Mouse (Mus musculus) midbrain, embryonic 11.5 days (tissue): Measurements from ENCODE around the gene Fam131a. TPM values are rescaled to one million over a fixed set of nuclear protein-coding genes. Genes with fewer than 3 reads are reported as not detected.
"Not testable (repeated sequence)": the region's sequence is repeated elsewhere in the genome, so short reads cannot be mapped to it uniquely, and the experiment has no call there.

Source experiments
- ATAC-seq: fragments of 200-750 bp; cut with Nextera tagmentation; 2 replicates; pipeline ENCODE4 v1.8.0; 2017; ENCODE audit warnings: moderate TSS enrichment, moderate library complexity; ENCODE audit not compliant: low FRiP score
- DNase-seq: peaks from one replicate; pipeline ENCODE4 v3.0.0; 2015; ENCODE audit warnings: low spot score; ENCODE audit errors: missing footprints
- H3K27ac ChIP-seq: fragments of 300-500 bp; sonication (generic); 2 replicates; pipeline ENCODE4 v1.5.1; 2014; ENCODE audit warnings: low read depth, low read length
- H3K27me3 ChIP-seq: fragments of 300-500 bp; sonication (generic); 2 replicates; pipeline ENCODE4 v1.6.1; 2014; ENCODE audit warnings: mild to moderate bottlenecking, low read length, moderate library complexity, mixed read lengths; ENCODE audit not compliant: control insufficient read depth, insufficient read depth
- H3K36me3 ChIP-seq: fragments of 300-500 bp; sonication (generic); 2 replicates; pipeline ENCODE4 v1.6.1; 2014; ENCODE audit warnings: mild to moderate bottlenecking, low read length, moderate library complexity, mixed read lengths; ENCODE audit not compliant: control insufficient read depth, insufficient read depth
- H3K4me1 ChIP-seq: fragments of 300-500 bp; sonication (generic); 2 replicates; pipeline ENCODE4 v1.6.1; 2014; ENCODE audit warnings: low read length; ENCODE audit not compliant: control insufficient read depth, insufficient read depth
- H3K4me2 ChIP-seq: fragments of 300-500 bp; sonication (generic); 2 replicates; pipeline ENCODE4 v1.6.1; 2014; ENCODE audit warnings: mild to moderate bottlenecking, moderate library complexity
- H3K4me3 ChIP-seq: fragments of 300-500 bp; sonication (generic); 2 replicates; pipeline ENCODE4 v1.5.1; 2014; ENCODE audit warnings: low read depth, low read length
- H3K9ac ChIP-seq: fragments of 300-500 bp; sonication (generic); 2 replicates; pipeline ENCODE4 v1.6.1; 2014; ENCODE audit warnings: low read length
- H3K9me3 ChIP-seq: fragments of 300-500 bp; sonication (generic); 2 replicates; pipeline ENCODE4 v1.6.1; 2016; ENCODE audit warnings: low read length; ENCODE audit not compliant: control insufficient read depth
- WGBS: fragments of 180-500 bp; shearing (Covaris S2); extraction: QIAGEN DNeasy Blood & Tissue Kit; methylation state at CpG from one replicate; pipeline ENCODE4 v1.1.7; 2014; 5-methylcytosine and 5-hydroxymethylcytosine counted together
- polyA plus RNA-seq: library from polyadenylated mRNA; unstranded; fragments of >200 nt; fragmentation: Nextera tagmentation; extraction: Ambion mirVana; gene quantifications from 2 replicates; pipeline ENCODE4 v1.2.1, GENCODE M21; 2014

Gene Fam131a
- 8.8 and 12.5 TPM in 2 replicates for polyA plus RNA-seq

- ATAC-seq (peak; percentile 93), DNase-seq (peak; percentile 99)
- H3K4me3 ChIP-seq, result peak within 1 kb of the TSS; percentile 53
- no peaks in the 10 kb centered on the region for H3K27me3 ChIP-seq
- peak within 1 kb of the TSS; percentile 73 for H3K27ac ChIP-seq
- H3K4me2 ChIP-seq, result peak within 1 kb of the TSS; percentile 63
- no peaks in the 10 kb centered on the region for H3K9me3 ChIP-seq
- WGBS, result 0% methylated on average over 37 of the region's 37 CpGs
- H3K36me3 ChIP-seq, result peaks cover 17% of the 10 kb centered on the region
- peaks cover 27% of the 10 kb centered on the region for H3K4me1 ChIP-seq
- H3K9ac ChIP-seq, result peak within 1 kb of the TSS; percentile 67
Observed at GRCm38 (mm10) chr16:20693111-20693701, at the start of gene Fam131a. TSS of gene Fam131a (plus strand) at chr16:20693241.

GRCm38 (mm10) chr16:20643911-20644310 lies 49.1 kb upstream of the Fam131a start:
- DNase-seq, result peak; percentile 10
- H3K4me1 ChIP-seq, result no peaks in the 10 kb centered on the region
- 86% methylated on average over 7 of the region's 7 CpGs for WGBS
- no peak overlapping the region for H3K27ac ChIP-seq
- no peak overlapping the region for H3K4me3 ChIP-seq
- no peak for ATAC-seq
- H3K27me3 ChIP-seq, result no peaks in the 10 kb centered on the region
- H3K9me3 ChIP-seq, result no peaks in the 10 kb centered on the region
- H3K4me2 ChIP-seq, result no peak overlapping the region
- no peaks in the 10 kb centered on the region for H3K36me3 ChIP-seq
- no peak overlapping the region for H3K9ac ChIP-seq

DNA sequence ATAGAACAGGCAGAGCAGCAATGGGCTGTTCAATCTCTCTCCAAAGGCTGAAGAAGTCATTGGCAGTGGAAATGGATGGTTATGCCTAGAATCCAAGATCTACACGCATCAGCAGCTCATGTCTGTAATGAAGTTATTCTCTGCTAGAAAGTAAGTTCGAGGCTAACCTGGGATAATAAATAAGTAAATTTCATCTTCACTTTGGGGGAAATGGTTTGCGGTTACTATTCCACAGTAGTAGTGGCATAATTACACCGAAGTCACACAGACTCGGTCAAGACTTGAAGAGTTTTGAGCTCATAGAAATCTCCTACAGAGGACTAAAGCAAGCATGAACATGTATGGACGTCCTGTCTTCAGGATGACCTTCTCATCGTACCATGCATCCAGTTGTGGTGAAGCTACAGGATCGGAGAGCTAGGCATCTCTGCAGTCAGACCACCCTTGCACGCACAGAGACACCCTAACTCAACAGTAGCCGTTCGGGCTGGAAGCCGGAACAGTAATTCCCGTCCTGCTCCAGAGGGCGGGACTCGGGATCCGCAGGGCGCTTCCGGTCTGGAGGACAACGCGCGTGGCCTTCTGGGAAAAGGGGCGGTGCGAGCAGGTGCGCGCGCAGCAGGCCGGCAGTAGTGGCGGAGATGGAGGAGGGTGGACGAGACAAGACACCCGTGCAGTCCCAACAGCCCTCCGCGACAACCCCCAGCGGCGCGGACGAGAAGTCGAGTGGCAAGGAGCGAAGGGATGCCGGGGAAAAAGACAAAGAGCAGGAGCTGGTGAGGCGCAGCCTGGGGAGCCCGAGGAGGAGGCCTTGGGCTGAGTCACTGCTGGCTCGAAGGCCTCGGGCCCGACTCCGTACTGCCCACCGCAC lies 41.7 kb upstream of the Fam131a start, which contains the start of gene Psmd2:
Gene Psmd2 (plus strand): TSS at position 577 of the 871 bp plus-strand sequence.
- H3K27ac ChIP-seq, result peak within 1 kb of the TSS; percentile 10; the same call in 1 of the 2 replicates
- H3K9me3 ChIP-seq, result no peaks in the 10 kb centered on the region
- peak within 1 kb of the TSS; percentile 71 for H3K9ac ChIP-seq
- DNase-seq (peak; percentile 100), ATAC-seq (peak; percentile 96)
- H3K4me3 ChIP-seq, result peak within 1 kb of the TSS; percentile 67
- 3% methylated on average over 38 of the region's 46 CpGs for WGBS
- H3K36me3 ChIP-seq, result peaks cover 8% of the 10 kb centered on the region; the same call in 1 of the 2 replicates
- H3K27me3 ChIP-seq, result no peaks in the 10 kb centered on the region
- H3K4me1 ChIP-seq, result peaks cover 13% of the 10 kb centered on the region
- H3K4me2 ChIP-seq, result peak within 1 kb of the TSS; percentile 89

DNA sequence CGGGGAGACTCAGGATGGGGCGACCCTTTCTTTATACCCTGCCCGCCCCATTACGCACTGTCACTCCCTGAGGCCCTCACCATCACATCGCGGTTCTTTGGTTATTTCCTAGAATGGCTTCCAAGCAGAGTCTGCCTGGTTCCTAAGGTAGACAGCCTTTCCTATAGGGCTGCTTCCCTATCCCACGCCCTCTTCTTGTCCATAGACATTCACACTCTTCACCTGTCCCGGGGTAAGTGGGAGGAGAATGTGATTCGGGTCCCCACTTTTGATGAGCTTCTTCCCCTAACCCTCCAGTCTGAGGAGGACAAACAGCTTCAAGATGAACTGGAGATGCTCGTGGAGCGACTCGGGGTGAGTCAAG lies 41.1 kb upstream of the Fam131a start:
- no peaks in the 10 kb centered on the region for H3K9me3 ChIP-seq
- peak overlapping the region; percentile 89 for H3K4me2 ChIP-seq
- no peaks in the 10 kb centered on the region for H3K27me3 ChIP-seq
- peaks cover 10% of the 10 kb centered on the region; the same call in 1 of the 2 replicates for H3K36me3 ChIP-seq
- H3K27ac ChIP-seq, result no peak overlapping the region
- no peak for DNase-seq
- peak overlapping the region; percentile 67 for H3K4me3 ChIP-seq
- H3K9ac ChIP-seq, result peak overlapping the region; percentile 71
- peaks cover 13% of the 10 kb centered on the region for H3K4me1 ChIP-seq
- 9% methylated on average over 12 of the region's 12 CpGs for WGBS
- ATAC-seq, result no peak

DNA sequence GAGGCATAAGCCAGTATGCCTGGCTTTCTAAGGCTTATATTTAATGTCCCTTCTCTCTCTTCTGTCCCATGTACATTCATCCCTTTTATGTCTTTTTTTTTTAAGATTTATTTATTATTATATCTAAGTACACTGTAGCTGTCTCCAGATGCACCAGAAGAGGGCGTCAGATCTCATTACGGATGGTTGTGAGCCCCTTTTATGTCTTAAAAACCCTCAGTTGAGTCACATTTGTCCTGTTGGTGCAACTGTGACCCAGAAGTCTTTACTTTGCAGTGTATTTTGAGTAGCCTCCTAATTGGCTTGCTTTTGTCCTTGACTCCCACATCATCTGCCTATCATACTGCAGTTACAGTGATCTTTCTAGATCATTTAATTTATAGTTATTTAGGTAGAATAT lies 39.7 kb upstream of the Fam131a start:
- WGBS, result 63% methylated on average over 2 of the region's 2 CpGs
- ATAC-seq (no peak), DNase-seq (peak; percentile 12)
- Histone ChIP-seq H3K4me2 (no peak overlapping the region), H3K9ac (no peak overlapping the region), H3K27ac (no peak overlapping the region), H3K4me3 (no peak overlapping the region), H3K4me1 (peaks cover 13% of the 10 kb centered on the region), H3K36me3 (peaks cover 20% of the 10 kb centered on the region), H3K9me3 (no peaks in the 10 kb centered on the region), H3K27me3 (no peaks in the 10 kb centered on the region)

DNA sequence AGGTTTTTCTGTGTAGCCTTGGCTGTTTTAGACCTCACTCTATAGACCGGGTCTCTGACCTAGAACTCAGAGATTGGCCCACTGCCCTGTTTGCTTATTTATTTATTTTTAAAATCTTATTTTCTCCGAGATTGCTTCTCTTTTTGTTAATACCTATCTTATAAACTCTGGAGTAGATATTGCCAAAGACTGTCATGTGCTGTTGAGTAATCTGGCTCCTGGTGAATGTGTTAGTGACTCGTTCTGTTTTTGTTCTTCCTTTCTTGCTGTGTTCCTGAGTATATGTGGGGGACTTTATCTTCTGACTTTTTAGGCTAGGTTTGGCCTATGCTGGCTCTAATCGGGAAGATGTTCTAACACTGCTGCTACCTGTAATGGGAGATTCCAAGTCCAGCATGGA lies 35.4 kb upstream of the Fam131a start:
- Histone ChIP-seq H3K4me2 (no peak overlapping the region), H3K27ac (no peak overlapping the region), H3K36me3 (peaks cover 48% of the 10 kb centered on the region), H3K4me1 (peaks cover 4% of the 10 kb centered on the region), H3K4me3 (no peak overlapping the region), H3K27me3 (no peaks in the 10 kb centered on the region), H3K9me3 (no peaks in the 10 kb centered on the region), H3K9ac (no peak overlapping the region)
- WGBS, result 93% methylated on average over 4 of the region's 4 CpGs
- no peak for ATAC-seq
- no peak for DNase-seq

DNA sequence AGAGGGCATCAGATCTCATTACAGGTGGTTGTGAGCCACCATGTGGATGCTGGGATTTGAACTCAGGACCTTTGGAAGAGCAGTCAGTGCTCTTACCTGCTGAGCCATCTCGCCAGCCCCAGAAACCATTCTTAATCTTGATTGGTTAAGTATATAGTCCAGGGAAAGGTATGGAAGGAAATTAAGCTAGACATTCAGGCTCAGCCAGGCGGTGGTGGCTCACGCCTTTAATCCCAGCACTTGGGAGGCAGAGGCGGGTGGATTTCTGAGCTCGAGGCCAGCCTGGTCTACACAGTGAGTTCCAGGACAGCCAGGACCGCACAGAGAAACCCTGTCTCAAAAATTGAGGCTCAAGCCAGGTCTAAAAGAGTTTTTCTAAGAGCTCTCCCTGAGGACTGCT lies 25.0 kb upstream of the Fam131a start, which contains the start of gene Eif4g1:
Gene Eif4g1 (plus strand): TSS at position 301 of the 400 bp plus-strand sequence.
- H3K27ac ChIP-seq, H3K9me3 ChIP-seq, ATAC-seq, H3K4me3 ChIP-seq, DNase-seq, H3K4me1 ChIP-seq, H3K9ac ChIP-seq, H3K4me2 ChIP-seq, H3K36me3 ChIP-seq, H3K27me3 ChIP-seq: not testable (repeated sequence)
- 96% methylated on average over 5 of the region's 6 CpGs for WGBS

DNA sequence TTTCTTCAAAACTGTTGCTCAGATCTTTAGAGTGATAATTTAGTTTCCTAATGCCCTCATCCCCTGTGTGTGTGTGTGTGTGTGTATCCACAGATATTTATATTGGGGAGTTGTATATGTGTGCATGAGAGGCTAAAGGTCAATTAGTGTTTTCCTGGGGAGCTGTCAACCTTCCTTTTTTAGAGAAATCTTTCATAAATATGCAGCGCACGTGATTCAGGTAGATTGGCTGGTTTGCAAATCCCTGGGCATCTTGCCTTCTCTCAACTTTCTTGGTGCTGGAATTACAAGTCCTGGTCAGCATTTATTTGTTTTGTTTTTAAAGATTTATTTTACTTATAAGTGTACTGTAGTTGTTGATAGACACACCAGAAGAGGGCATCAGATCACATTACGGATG lies 22.8 kb upstream of the Fam131a start:
- Histone ChIP-seq H3K27ac (no peak overlapping the region), H3K4me1 (peaks cover 15% of the 10 kb centered on the region), H3K9me3 (no peaks in the 10 kb centered on the region), H3K9ac (no peak overlapping the region), H3K36me3 (0 out of 2 replicates have a peak, but pooled peaks cover 5% of the 10 kb centered on the region), H3K4me2 (no peak overlapping the region), H3K27me3 (no peaks in the 10 kb centered on the region), H3K4me3 (no peak overlapping the region)
- no peak for ATAC-seq
- peak; percentile 75 for DNase-seq
- WGBS, result 94% methylated on average over 3 of the region's 3 CpGs

GRCm38 (mm10) chr16:20671886-20672285 lies 21.2 kb upstream of the Fam131a start:
- peak overlapping the region; percentile 96 for H3K4me2 ChIP-seq
- DNase-seq (no peak), ATAC-seq (no peak)
- no peak overlapping the region for H3K27ac ChIP-seq
- H3K36me3 ChIP-seq, result peaks cover 13% of the 10 kb centered on the region; the same call in 1 of the 2 replicates
- H3K9me3 ChIP-seq, result no peaks in the 10 kb centered on the region
- peaks cover 15% of the 10 kb centered on the region for H3K4me1 ChIP-seq
- H3K9ac ChIP-seq, result peak overlapping the region; percentile 42; the same call in 1 of the 2 replicates
- no peaks in the 10 kb centered on the region for H3K27me3 ChIP-seq
- peak overlapping the region; percentile 99 for H3K4me3 ChIP-seq
- WGBS, result 26% methylated on average over 6 of the region's 6 CpGs
